Mouse (Mus musculus): Measurements from ENCODE around the gene Gm10197.

Gm10197 gene

GRCm38 (mm10) chr19:53355065-53355464, 16.5 kb downstream of the Gm10197 start:
- DNase-seq = no peak

- no peak for DNase-seq
These were observed 17.1 kb downstream of the Gm10197 start for GRCm38 (mm10) chr19:53354271-53355000.

- no peak for DNase-seq
These were observed 17.7 kb downstream of the Gm10197 start for GRCm38 (mm10) chr19:53353864-53354263.

- no peak for DNase-seq
These were observed 25.8 kb downstream of the Gm10197 start for GRCm38 (mm10) chr19:53345766-53346165.

- no peak for DNase-seq
These were observed 27.5 kb downstream of the Gm10197 start for GRCm38 (mm10) chr19:53344062-53344461.

GRCm38 (mm10) chr19:53343174-53343881, 28.2 kb downstream of the Gm10197 start:
- no peak for DNase-seq

GRCm38 (mm10) chr19:53340423-53340822, 31.1 kb downstream of the Gm10197 start:
- DNase-seq = no peak

- no peak for DNase-seq
These were observed 36.3 kb downstream of the Gm10197 start for GRCm38 (mm10) chr19:53335241-53335640.

GRCm38 (mm10) chr19:53333730-53334129, 37.8 kb downstream of the Gm10197 start:
- no peak for DNase-seq

- no peak for DNase-seq
These were observed 39.6 kb downstream of the Gm10197 start for GRCm38 (mm10) chr19:53331882-53332500.

GRCm38 (mm10) chr19:53329992-53330381, 41.6 kb downstream of the Gm10197 start:
- DNase-seq = peak; percentile 77 to 81

- DNase-seq = peak; percentile 73 to 79
These were observed 42.2 kb downstream of the Gm10197 start for GRCm38 (mm10) chr19:53329221-53329991.

GRCm38 (mm10) chr19:53328116-53328515, 43.5 kb downstream of the Gm10197 start:
- DNase-seq = peak in 1 of 2 experiments; percentile 17

- no peak for DNase-seq
These were observed 45.8 kb downstream of the Gm10197 start for GRCm38 (mm10) chr19:53325578-53326295.

GRCm38 (mm10) chr19:53324866-53325265, 46.7 kb downstream of the Gm10197 start:
- no peak for DNase-seq

- no peak for DNase-seq
These were observed 49.0 kb downstream of the Gm10197 start for GRCm38 (mm10) chr19:53322438-53323048.
